Mouse (Mus musculus) urinary bladder, postnatal 4 days (tissue): ENCODE measurements around the gene Hdac4.

Experiments used
- DNase-seq, 2 experiments: peaks; one replicate each; pipeline ENCODE4 v3.0.0; 2021 to 2022; ENCODE audit warnings: low spot score in 2 of 2

The Hdac4 gene

GRCm38 (mm10) chr1:91968710-91969379, 226.7 kb downstream of the Hdac4 start:
- peak; percentile 33 to 69 for DNase-seq

- DNase-seq, result no peak
Measured at GRCm38 (mm10) chr1:91967041-91967440, 228.5 kb downstream of the Hdac4 start.

GRCm38 (mm10) chr1:91964486-91965335, 230.8 kb downstream of the Hdac4 start:
- no peak for DNase-seq

- peak in 1 of 2 experiments; percentile 68 for DNase-seq
Measured at GRCm38 (mm10) chr1:91962256-91962655, 233.2 kb downstream of the Hdac4 start.

GRCm38 (mm10) chr1:91961231-91961630, 234.3 kb downstream of the Hdac4 start:
- DNase-seq, result no peak

GRCm38 (mm10) chr1:91959891-91960290, 235.6 kb downstream of the Hdac4 start:
- DNase-seq, result no peak

GRCm38 (mm10) chr1:91959044-91959443, 236.5 kb downstream of the Hdac4 start:
- no peak for DNase-seq

- DNase-seq, result no peak
Measured at GRCm38 (mm10) chr1:91956229-91956628, 239.3 kb downstream of the Hdac4 start.

GRCm38 (mm10) chr1:91954954-91955353, 240.5 kb downstream of the Hdac4 start:
- DNase-seq, result no peak

- DNase-seq, result no peak
Measured at GRCm38 (mm10) chr1:91952912-91953311, 242.6 kb downstream of the Hdac4 start.

GRCm38 (mm10) chr1:91947441-91947840, 248.1 kb downstream of the Hdac4 start:
- no peak for DNase-seq

- no peak for DNase-seq
Measured at GRCm38 (mm10) chr1:91942583-91942982, 252.9 kb downstream of the Hdac4 start.

- DNase-seq, result no peak
Measured at GRCm38 (mm10) chr1:91942031-91942430, 253.5 kb downstream of the Hdac4 start.

- no peak for DNase-seq
Measured at GRCm38 (mm10) chr1:91941094-91941493, 254.4 kb downstream of the Hdac4 start.

- DNase-seq, result no peak
Measured at GRCm38 (mm10) chr1:91935171-91935570, 260.3 kb downstream of the Hdac4 start.

- no peak for DNase-seq
Measured at GRCm38 (mm10) chr1:91933681-91934080, 261.8 kb downstream of the Hdac4 start.

- DNase-seq, result no peak
Measured at GRCm38 (mm10) chr1:91932221-91932620, 263.3 kb downstream of the Hdac4 start.

GRCm38 (mm10) chr1:91931786-91932185, 263.7 kb downstream of the Hdac4 start:
- no peak for DNase-seq

- no peak for DNase-seq
Measured at GRCm38 (mm10) chr1:91931196-91931595, 264.3 kb downstream of the Hdac4 start.

- no peak for DNase-seq
Measured at GRCm38 (mm10) chr1:91929051-91929450, 266.4 kb downstream of the Hdac4 start.

GRCm38 (mm10) chr1:91927536-91928315, 267.8 kb downstream of the Hdac4 start:
- no peak for DNase-seq

GRCm38 (mm10) chr1:91923567-91923966, 271.9 kb downstream of the Hdac4 start:
- DNase-seq, result no peak
